Mouse (Mus musculus): ENCODE measurements around the gene Tex30.
"Not testable (repeated sequence)": the region's sequence is repeated elsewhere in the genome, so short reads cannot be mapped to it uniquely, and the experiment has no call there.

Gene Tex30

GRCm38 (mm10) chr1:44102259-44102717, at the start of gene Tex30:
Gene Tex30, minus strand, starts transcription at chr1:44102441.
- DNase-seq (ENCODE audit: low spot score): peak; percentile 95

DNA sequence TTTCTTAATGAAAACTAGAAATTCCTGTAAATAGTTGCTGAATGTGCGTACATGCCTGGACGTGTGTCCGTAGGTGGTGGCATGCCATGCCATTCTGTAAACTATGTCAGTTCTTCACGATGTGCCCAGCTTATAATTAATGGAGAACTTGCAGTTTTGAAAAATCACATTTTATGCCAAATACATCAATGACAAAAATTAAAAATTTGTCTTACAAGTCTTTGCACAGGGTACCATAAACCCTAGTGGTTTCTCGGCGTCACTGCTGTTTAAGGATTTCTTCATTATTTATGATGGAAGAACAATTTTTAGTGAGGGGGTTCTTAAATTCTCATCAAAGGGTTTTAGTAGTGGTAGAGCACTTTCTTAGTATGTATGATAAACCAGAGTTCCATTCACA, 46.5 kb upstream of the Tex30 start:
- DNase-seq (ENCODE audit: low spot score): no peak

DNA sequence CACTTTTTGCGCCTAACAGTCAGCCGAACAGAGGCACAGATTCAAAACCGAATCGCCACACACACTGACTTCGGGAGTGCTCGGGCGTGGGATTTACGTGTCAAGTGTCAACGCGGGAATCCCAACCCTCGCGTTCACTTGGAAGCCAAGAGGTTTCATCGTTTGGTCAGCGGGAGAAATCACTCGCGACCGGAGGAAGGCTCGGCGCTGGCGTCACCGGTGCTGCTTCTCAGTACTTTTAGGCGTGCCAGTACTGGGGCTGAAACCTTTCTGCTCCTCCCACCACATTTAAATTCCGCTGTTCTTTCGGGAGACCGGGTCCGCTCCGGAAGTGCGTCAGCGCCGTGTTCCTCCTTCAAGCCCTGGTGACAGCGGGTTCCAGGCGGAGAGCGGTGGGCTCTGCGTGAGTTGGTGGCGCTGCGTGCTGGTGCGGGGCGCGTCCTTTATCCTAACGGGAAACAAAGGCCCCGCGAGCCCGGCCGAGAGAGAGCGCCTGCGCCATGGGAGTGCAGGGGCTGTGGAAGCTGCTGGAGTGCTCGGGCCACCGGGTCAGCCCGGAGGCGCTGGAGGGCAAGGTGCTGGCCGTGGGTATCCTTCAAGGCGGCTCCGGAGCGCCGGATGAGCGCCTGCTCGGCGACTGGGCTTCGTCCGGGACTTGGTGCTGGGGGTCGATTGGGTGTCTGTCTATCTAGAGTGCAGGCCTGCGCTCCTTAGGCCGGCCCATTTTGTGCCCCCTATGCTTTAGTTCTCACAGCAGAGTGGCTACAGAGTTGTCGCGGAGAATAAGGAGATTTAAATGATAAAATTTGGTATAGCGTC, 45.5 kb upstream of the Tex30 start, which contains the start of gene Ercc5:
Ercc5 (plus strand) TSS at position 182 of the 819 bp plus-strand sequence.
- DNase-seq (ENCODE audit: low spot score): peak; percentile 78

GRCm38 (mm10) chr1:44142747-44143146, 40.5 kb upstream of the Tex30 start:
- no peak for DNase-seq (ENCODE audit: low spot score)

GRCm38 (mm10) chr1:44140232-44140631, 38.0 kb upstream of the Tex30 start:
- no peak for DNase-seq (ENCODE audit: low spot score)

DNA sequence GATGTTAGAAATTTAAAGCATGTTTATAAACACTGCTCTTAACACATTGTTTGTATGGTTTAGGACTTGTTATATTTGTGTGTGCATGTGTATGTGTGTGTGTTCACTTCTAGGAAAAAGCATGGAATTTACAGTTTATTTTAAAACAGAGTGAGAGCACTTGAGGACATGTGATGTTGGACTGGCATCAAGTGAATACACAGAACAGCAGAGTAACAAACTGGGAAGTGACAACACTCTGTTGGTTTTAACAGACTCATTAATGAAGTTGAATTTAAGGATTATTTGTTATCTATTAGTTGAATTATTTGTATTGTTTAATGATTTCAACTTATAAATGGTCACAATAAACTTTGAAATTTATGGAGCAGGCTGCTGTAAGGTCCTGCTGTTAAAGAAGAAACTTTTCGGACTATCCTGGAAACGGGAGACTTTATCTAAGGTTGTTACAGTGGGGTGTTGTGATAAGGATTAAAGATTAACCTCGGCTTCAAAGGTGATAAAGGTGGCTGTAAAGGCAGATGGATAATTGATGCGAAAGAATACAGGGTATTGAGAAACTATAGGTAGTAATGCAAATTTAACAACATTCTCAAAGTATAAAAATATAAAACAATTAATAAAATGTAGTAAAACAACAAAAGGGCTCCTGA, 27.8 kb upstream of the Tex30 start:
- DNase-seq (ENCODE audit: low spot score): no peak

DNA sequence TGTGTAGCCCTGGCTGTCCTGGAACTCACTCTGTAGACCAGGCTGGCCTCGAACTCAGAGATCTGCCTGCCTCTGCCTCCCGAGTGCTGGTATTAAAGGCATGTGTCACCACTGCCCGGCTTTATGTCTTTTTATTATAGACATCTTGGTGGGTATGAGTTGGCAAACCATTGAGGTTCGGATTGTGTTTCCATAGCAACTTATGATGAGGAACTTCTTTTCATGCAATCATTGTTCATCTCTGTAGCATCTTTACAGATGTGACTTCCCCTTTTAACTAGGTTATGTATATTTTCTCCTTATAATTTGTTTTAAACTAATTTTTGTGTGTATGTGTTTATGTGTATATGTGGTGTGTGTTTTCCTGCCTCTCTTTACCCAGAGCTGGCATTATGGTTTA, 23.3 kb upstream of the Tex30 start:
- DNase-seq (ENCODE audit: low spot score): no peak

GRCm38 (mm10) chr1:44122256-44122655, 20.0 kb upstream of the Tex30 start:
- no peak for DNase-seq (ENCODE audit: low spot score)

- DNase-seq (ENCODE audit: low spot score): no peak
These were observed 17.8 kb upstream of the Tex30 start for GRCm38 (mm10) chr1:44120074-44120406.

DNA sequence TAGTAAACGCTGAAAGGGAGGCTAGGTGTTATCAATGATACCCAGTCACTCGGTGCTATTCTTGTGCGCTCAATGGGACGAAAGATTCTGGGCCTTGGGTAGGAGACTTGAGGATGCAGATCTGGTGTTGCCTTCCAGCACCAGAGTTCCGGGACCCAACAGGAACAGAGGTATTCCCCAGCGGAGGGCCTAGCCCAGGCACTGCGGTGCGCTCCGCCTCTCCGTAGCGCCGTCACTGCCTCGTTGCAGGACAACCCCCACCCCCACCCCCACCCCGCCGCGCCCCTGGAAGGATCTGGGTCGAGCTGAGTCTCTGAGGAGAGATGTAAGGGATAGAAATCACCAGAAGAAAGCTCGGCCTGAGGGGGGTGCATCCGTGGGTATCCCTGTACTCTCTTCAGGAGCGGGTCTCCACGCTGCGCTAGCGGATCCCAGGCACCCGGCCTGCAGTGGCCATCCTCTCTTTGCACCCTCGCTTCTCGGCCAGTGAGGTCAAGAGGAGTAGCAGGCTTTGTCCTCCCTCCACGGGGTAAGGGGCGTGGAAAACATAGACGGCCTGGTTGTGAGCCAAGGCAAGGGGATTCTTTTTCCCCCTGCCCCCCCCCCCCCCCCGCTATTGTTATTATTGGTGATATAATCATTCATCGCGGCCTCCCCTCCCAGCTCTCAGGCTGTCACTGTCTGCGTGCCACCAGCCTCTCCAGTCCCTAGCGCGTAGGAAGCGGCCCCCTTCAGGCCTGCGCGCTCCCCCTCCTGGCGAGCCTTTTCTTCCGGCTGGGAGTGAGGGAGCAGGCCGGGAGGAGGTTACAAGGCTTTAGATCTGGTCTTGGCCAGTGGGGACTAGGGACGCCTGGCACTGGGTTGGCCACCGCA, 17.2 kb upstream of the Tex30 start:
- DNase-seq (ENCODE audit: low spot score): peak; percentile 89

- DNase-seq (ENCODE audit: low spot score): peak; percentile 81
These were observed 16.2 kb upstream of the Tex30 start, which contains the start of the genes Kdelc1 and Bivm for GRCm38 (mm10) chr1:44118239-44119054. Gene Kdelc1, minus strand, starts transcription at chr1:44118808. Gene Bivm, plus strand, starts transcription at chr1:44118957.

GRCm38 (mm10) chr1:44117571-44117970, 15.3 kb upstream of the Tex30 start:
- no peak for DNase-seq (ENCODE audit: low spot score)

DNA sequence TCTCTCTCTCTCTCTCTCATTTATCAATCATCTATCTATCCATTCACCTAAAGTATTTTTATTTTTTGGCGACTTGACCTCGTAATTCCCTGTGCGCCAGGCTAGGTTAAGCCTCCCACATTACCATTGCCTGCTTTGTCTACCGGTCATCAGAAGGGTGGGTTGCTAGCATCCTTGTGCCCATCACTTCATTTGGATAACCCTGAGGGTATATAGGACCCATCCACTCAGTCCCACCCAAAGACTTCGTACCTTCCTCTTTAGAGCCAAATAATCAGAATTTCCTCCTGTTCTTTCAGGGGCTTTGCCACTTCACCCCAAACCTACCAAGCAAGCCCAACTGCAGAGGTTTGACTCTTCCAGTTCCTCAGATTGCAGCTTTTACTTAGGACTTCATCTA, 698 bp upstream of the Tex30 start:
- no peak for DNase-seq (ENCODE audit: low spot score)

- peak; percentile 54 for DNase-seq (ENCODE audit: low spot score)
These were observed 604 bp downstream of the Tex30 start for GRCm38 (mm10) chr1:44101448-44102225.

- DNase-seq (ENCODE audit: low spot score): peak; percentile 70
These were observed 37.6 kb downstream of the Tex30 start for GRCm38 (mm10) chr1:44064625-44065024.

- no peak for DNase-seq (ENCODE audit: low spot score)
These were observed 38.8 kb downstream of the Tex30 start for GRCm38 (mm10) chr1:44063439-44063838.

DNA sequence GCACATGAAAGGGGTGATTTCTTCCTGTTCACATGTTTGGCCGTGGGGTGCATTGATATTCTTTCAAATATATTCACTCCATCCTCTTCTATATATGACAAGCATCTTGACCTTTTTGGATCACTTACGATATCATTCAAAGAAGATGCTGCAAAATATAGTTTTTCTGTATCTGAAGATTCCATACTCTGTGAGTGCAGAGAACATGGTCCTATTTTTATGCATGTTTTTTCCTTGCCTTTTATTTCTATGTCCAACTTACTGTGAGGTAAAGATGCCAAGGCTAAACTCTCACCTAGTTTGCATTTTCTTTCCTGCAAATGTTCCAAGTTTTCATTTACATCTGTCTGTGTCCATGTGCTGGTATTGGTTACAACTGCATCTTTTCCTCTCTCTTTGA, 40.4 kb downstream of the Tex30 start, which contains the start of gene Gm8251:
Gm8251 (minus strand) TSS at position 101 of the 400 bp plus-strand sequence.
- DNase-seq (ENCODE audit: low spot score): no peak

- no peak for DNase-seq (ENCODE audit: low spot score)
These were observed 44.4 kb downstream of the Tex30 start for GRCm38 (mm10) chr1:44057805-44058204.

DNA sequence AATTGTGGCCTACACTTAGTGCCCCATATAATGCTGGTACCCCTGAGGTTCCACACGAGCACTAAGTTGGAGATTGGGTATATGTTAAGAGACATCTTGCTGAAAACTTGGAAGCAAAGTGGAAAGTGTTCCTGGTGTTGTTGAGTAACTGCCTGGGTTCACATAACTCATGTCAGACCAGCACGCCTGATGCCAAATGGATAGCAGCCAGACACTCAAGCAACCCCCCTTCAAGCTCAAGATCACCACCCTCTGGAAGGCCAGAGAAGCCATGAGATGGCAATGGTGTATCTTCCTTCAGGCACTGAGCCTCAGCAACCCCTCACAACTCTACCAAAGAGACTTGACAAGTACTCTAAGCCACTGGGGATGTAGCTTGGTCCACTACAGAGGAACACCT, 55.7 kb downstream of the Tex30 start:
- DNase-seq (ENCODE audit: low spot score): no peak

DNA sequence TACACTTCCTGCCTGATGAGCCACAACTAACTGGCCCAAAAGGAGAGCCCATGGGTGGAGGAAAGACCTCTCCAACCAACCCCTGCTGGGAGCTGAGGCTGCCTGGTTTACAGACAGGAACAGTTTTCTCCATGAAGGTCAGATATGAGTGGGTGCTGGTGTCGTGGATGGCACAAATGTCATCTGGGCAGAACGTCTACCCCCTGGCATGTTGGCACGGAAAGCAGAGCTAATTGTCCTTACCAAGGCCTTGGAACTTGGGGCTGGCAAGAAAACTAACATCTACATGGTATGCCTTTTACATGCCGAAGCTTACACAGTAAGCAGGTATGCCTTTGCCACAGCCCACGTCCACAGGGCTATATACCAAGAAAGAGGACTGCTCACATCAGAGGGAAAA, 56.6 kb downstream of the Tex30 start:
- not testable (repeated sequence) for DNase-seq (ENCODE audit: low spot score)

- no peak for DNase-seq (ENCODE audit: low spot score)
These were observed 59.7 kb downstream of the Tex30 start for GRCm38 (mm10) chr1:44042555-44042915.

Measured in testis, postnatal 10 days (tissue).